Mouse (Mus musculus): ENCODE measurements around the gene Spon1. TPM values are rescaled to one million over a fixed set of nuclear protein-coding genes. Genes with fewer than 3 reads are reported as not detected.

The Spon1 gene
- polyA plus RNA-seq, 2 experiments, result 9.0 to 13.8 TPM

GRCm38 (mm10) chr7:113901511-113901910 is 135.7 kb downstream of the Spon1 start:
- ATAC-seq (ENCODE audit: low FRiP score, low read depth) (no peak), DNase-seq (ENCODE audit: low spot score) (no peak)
- TF ChIP-seq POLR2A (IDR thresholded peaks at IDR 0.05; ENCODE audit: borderline replicate concordance, extremely low read depth, insufficient read depth, insufficient read length), result no peak
- no peaks in the 10 kb centered on the region for H3K27me3 ChIP-seq (ENCODE audit: control insufficient read depth, insufficient read depth, low read length)
- 73% methylated on average over 2 of the region's 2 CpGs for WGBS
- no peak overlapping the region for H3K27ac ChIP-seq (replicated peaks; ENCODE audit: low read depth, low read length)
- no peaks in the 10 kb centered on the region for H3K36me3 ChIP-seq (ENCODE audit: control insufficient read depth, insufficient read depth, low read length)
- H3K4me2 ChIP-seq (replicated peaks; ENCODE audit: low read depth, low read length, severe bottlenecking), result no peak overlapping the region
- H3K9ac ChIP-seq (ENCODE audit: low read depth, low read length, severe bottlenecking), result no peak overlapping the region
- H3K4me1 ChIP-seq (ENCODE audit: control insufficient read depth, insufficient read depth, low read length), result peaks cover 3% of the 10 kb centered on the region
- H3K4me3 ChIP-seq (replicated peaks; ENCODE audit: low read length), result no peak overlapping the region
- H3K9me3 ChIP-seq (ENCODE audit: control insufficient read depth, low read length), result 0 out of 2 replicates have a peak, but pooled peaks cover 4% of the 10 kb centered on the region

- Histone ChIP-seq H3K4me1 (ENCODE audit: control insufficient read depth, insufficient read depth, low read length) (peaks cover 3% of the 10 kb centered on the region), H3K27me3 (ENCODE audit: control insufficient read depth, insufficient read depth, low read length) (no peaks in the 10 kb centered on the region), H3K27ac (replicated peaks; ENCODE audit: low read depth, low read length) (no peak overlapping the region), H3K4me3 (replicated peaks; ENCODE audit: low read length) (no peak overlapping the region), H3K4me2 (replicated peaks; ENCODE audit: low read depth, low read length, severe bottlenecking) (no peak overlapping the region), H3K9me3 (ENCODE audit: control insufficient read depth, low read length) (0 out of 2 replicates have a peak, but pooled peaks cover 4% of the 10 kb centered on the region), H3K36me3 (ENCODE audit: control insufficient read depth, insufficient read depth, low read length) (no peaks in the 10 kb centered on the region), H3K9ac (ENCODE audit: low read depth, low read length, severe bottlenecking) (no peak overlapping the region)
- TF ChIP-seq POLR2A (IDR thresholded peaks at IDR 0.05; ENCODE audit: borderline replicate concordance, extremely low read depth, insufficient read depth, insufficient read length), result no peak
- DNase-seq (ENCODE audit: low spot score) (no peak), ATAC-seq (ENCODE audit: low FRiP score, low read depth) (no peak)
- WGBS, result 30% methylated on average over 10 of the region's 10 CpGs
Observed at GRCm38 (mm10) chr7:113901941-113902515, 136.2 kb downstream of the Spon1 start.

- Histone ChIP-seq H3K27me3 (ENCODE audit: control insufficient read depth, insufficient read depth, low read length) (no peaks in the 10 kb centered on the region), H3K4me3 (replicated peaks; ENCODE audit: low read length) (no peak overlapping the region), H3K36me3 (ENCODE audit: control insufficient read depth, insufficient read depth, low read length) (no peaks in the 10 kb centered on the region), H3K9ac (ENCODE audit: low read depth, low read length, severe bottlenecking) (no peak overlapping the region), H3K27ac (replicated peaks; ENCODE audit: low read depth, low read length) (no peak overlapping the region), H3K4me2 (replicated peaks; ENCODE audit: low read depth, low read length, severe bottlenecking) (no peak overlapping the region), H3K4me1 (ENCODE audit: control insufficient read depth, insufficient read depth, low read length) (peaks cover 3% of the 10 kb centered on the region), H3K9me3 (ENCODE audit: control insufficient read depth, low read length) (0 out of 2 replicates have a peak, but pooled peaks cover 4% of the 10 kb centered on the region)
- TF ChIP-seq POLR2A (IDR thresholded peaks at IDR 0.05; ENCODE audit: borderline replicate concordance, extremely low read depth, insufficient read depth, insufficient read length), result no peak
- ATAC-seq (ENCODE audit: low FRiP score, low read depth) (no peak), DNase-seq (ENCODE audit: low spot score) (no peak)
- WGBS, result 72% methylated on average over 3 of the region's 3 CpGs
Observed at GRCm38 (mm10) chr7:113903127-113903827, 137.5 kb downstream of the Spon1 start.

- Histone ChIP-seq H3K9me3 (ENCODE audit: control insufficient read depth, low read length) (0 out of 2 replicates have a peak, but pooled peaks cover 4% of the 10 kb centered on the region), H3K27me3 (ENCODE audit: control insufficient read depth, insufficient read depth, low read length) (no peaks in the 10 kb centered on the region), H3K27ac (replicated peaks; ENCODE audit: low read depth, low read length) (no peak overlapping the region), H3K9ac (ENCODE audit: low read depth, low read length, severe bottlenecking) (no peak overlapping the region), H3K4me2 (replicated peaks; ENCODE audit: low read depth, low read length, severe bottlenecking) (no peak overlapping the region), H3K4me1 (ENCODE audit: control insufficient read depth, insufficient read depth, low read length) (peaks cover 6% of the 10 kb centered on the region), H3K4me3 (replicated peaks; ENCODE audit: low read length) (no peak overlapping the region), H3K36me3 (ENCODE audit: control insufficient read depth, insufficient read depth, low read length) (no peaks in the 10 kb centered on the region)
- ATAC-seq (ENCODE audit: low FRiP score, low read depth), result no peak
- TF ChIP-seq POLR2A (IDR thresholded peaks at IDR 0.05; ENCODE audit: borderline replicate concordance, extremely low read depth, insufficient read depth, insufficient read length), result no peak
- 55% methylated on average over 5 of the region's 5 CpGs for WGBS
- no peak for DNase-seq (ENCODE audit: low spot score)
Observed at GRCm38 (mm10) chr7:113903939-113904338, 138.1 kb downstream of the Spon1 start.

- ATAC-seq (ENCODE audit: low FRiP score, low read depth), result no peak
- 84% methylated on average over 7 of the region's 7 CpGs for WGBS
- Histone ChIP-seq H3K36me3 (ENCODE audit: control insufficient read depth, insufficient read depth, low read length) (no peaks in the 10 kb centered on the region), H3K9ac (ENCODE audit: low read depth, low read length, severe bottlenecking) (no peak overlapping the region), H3K27me3 (ENCODE audit: control insufficient read depth, insufficient read depth, low read length) (no peaks in the 10 kb centered on the region), H3K9me3 (ENCODE audit: control insufficient read depth, low read length) (0 out of 2 replicates have a peak, but pooled peaks cover 4% of the 10 kb centered on the region), H3K27ac (replicated peaks; ENCODE audit: low read depth, low read length) (no peak overlapping the region), H3K4me2 (replicated peaks; ENCODE audit: low read depth, low read length, severe bottlenecking) (no peak overlapping the region), H3K4me1 (ENCODE audit: control insufficient read depth, insufficient read depth, low read length) (peaks cover 8% of the 10 kb centered on the region), H3K4me3 (replicated peaks; ENCODE audit: low read length) (no peak overlapping the region)
- DNase-seq (ENCODE audit: low spot score), result no peak
- TF ChIP-seq POLR2A (IDR thresholded peaks at IDR 0.05; ENCODE audit: borderline replicate concordance, extremely low read depth, insufficient read depth, insufficient read length), result no peak
Observed at GRCm38 (mm10) chr7:113904348-113904895, 138.6 kb downstream of the Spon1 start.

Measured in limb, embryonic 14.5 days (tissue).